Mouse (Mus musculus) testis, adult 2 months (tissue): Measurements from ENCODE around the gene 4930524N10Rik.

Experiments used
- CTCF ChIP-seq: fragments of 200-500 bp; IDR thresholded peaks from 2 replicates; pipeline ENCODE4 v1.5.1; 2012; ENCODE audit warnings: low read depth, mild to moderate bottlenecking, inconsistent platforms, low read length, moderate library complexity; ENCODE audit not compliant: control insufficient read depth, insufficient read depth, insufficient replicate concordance
- POLR2A ChIP-seq: fragments of 200-500 bp; IDR thresholded peaks from 2 replicates; pipeline ENCODE4 v1.6.1; 2012; ENCODE audit warnings: low read depth, mild to moderate bottlenecking, inconsistent platforms, low read length, moderate library complexity; ENCODE audit not compliant: control insufficient read depth

GRCm38 (mm10) chrX:154350042-154350441, 6.8 kb upstream of the 4930524N10Rik start:
- TF ChIP-seq CTCF: no peak
- TF ChIP-seq POLR2A: no peak
